Mouse (Mus musculus) CH12.LX (cell line): Measurements from ENCODE around the gene Xntrpc. TPM values are rescaled to one million over a fixed set of nuclear protein-coding genes. Genes with fewer than 3 reads are reported as not detected.

Experiments used
- DNase-seq: peaks from one replicate; pipeline ENCODE4 v3.0.0-alpha.2; 2013; ENCODE audit errors: extremely low read depth
- H3K27ac ChIP-seq: 2 replicates; pipeline ENCODE4 v1.5.1; 2012; ENCODE audit warnings: low read depth, mild to moderate bottlenecking, control low read depth, moderate library complexity; ENCODE audit not compliant: insufficient read depth
- H3K27me3 ChIP-seq: replicated peaks from 2 replicates; pipeline ENCODE3; 2012; ENCODE audit warnings: inconsistent platforms
- H3K36me3 ChIP-seq, 2 experiments: replicated peaks in 1 of 2; 2 replicates each; pipeline versions ENCODE3 to v1.6.1; 2012; ENCODE audit warnings: inconsistent platforms in 1 of 2, low read length in 1 of 2, mild to moderate bottlenecking in 1 of 2, mixed read lengths in 1 of 2, moderate library complexity in 1 of 2; ENCODE audit not compliant: control insufficient read depth in 1 of 2, insufficient read depth in 1 of 2
- H3K4me1 ChIP-seq, 2 experiments: 2 replicates each; pipeline ENCODE4 v1.6.1; 2012; ENCODE audit warnings: inconsistent platforms in 1 of 2, moderate library complexity in 1 of 2; ENCODE audit not compliant: insufficient read depth in 2 of 2, control insufficient read depth in 1 of 2
- H3K4me2 ChIP-seq: 2 replicates; pipeline ENCODE4 v1.6.1; 2012; ENCODE audit warnings: low read depth, mild to moderate bottlenecking, control low read depth; ENCODE audit not compliant: poor library complexity, insufficient read depth, severe bottlenecking
- H3K4me3 ChIP-seq, 3 experiments: fragments of 150-350 bp in 1 of 3; sonication (generic) in 1 of 3; replicated peaks in 1 of 3; 2 replicates each; pipeline versions ENCODE3 to v1.5.1; 2011 to 2012; ENCODE audit warnings: low read depth in 2 of 3, low read length in 2 of 3, mild to moderate bottlenecking in 2 of 3, moderate library complexity in 2 of 3, control low read depth in 1 of 3, improper control_type of control experiment in 1 of 3, inconsistent platforms in 1 of 3, mixed read lengths in 1 of 3; ENCODE audit not compliant: poor library complexity in 1 of 3
- H3K79me2 ChIP-seq: replicated peaks from 2 replicates; pipeline ENCODE4 v1.6.1; 2012; ENCODE audit warnings: mild to moderate bottlenecking, moderate library complexity; ENCODE audit not compliant: control insufficient read depth, poor library complexity, insufficient read depth, severe bottlenecking; ENCODE audit errors: extremely low read depth
- H3K9ac ChIP-seq: 2 replicates; pipeline ENCODE4 v1.6.1; 2012; ENCODE audit warnings: low read depth, mild to moderate bottlenecking, control low read depth, moderate library complexity; ENCODE audit not compliant: insufficient read depth
- H3K9me3 ChIP-seq: replicated peaks from 2 replicates; pipeline ENCODE3; 2012; ENCODE audit warnings: low read length, inconsistent platforms, mixed read lengths
- BHLHE40 ChIP-seq: IDR thresholded peaks from 2 replicates; pipeline ENCODE4 v1.6.1; 2011; ENCODE audit warnings: mild to moderate bottlenecking, low read depth, low read length, improper control_type of control experiment
- CHD1 ChIP-seq: IDR thresholded peaks from 2 replicates; pipeline ENCODE4 v1.6.1; 2012; ENCODE audit warnings: low read depth, low read length, improper control_type of control experiment, inconsistent platforms
- CTCF ChIP-seq, 2 experiments: IDR thresholded peaks in 1 of 2; conservative IDR thresholded peaks in 1 of 2; 2 replicates each; pipeline ENCODE4 v1.5.1; 2011 to 2012; ENCODE audit warnings: low read depth in 2 of 2, low read length in 2 of 2, improper control_type of control experiment in 1 of 2, inconsistent platforms in 1 of 2, mild to moderate bottlenecking in 1 of 2, moderate library complexity in 1 of 2
- E2F4 ChIP-seq: IDR thresholded peaks from 2 replicates; pipeline ENCODE4 v1.6.1; 2011; ENCODE audit warnings: low read depth, low read length, improper control_type of control experiment; ENCODE audit not compliant: insufficient replicate concordance
- ELF1 ChIP-seq: IDR thresholded peaks from 2 replicates; pipeline ENCODE4 v1.6.1; 2014; ENCODE audit warnings: low read depth, mild to moderate bottlenecking, inconsistent platforms, low read length, improper control_type of control experiment
- GABPA ChIP-seq: IDR thresholded peaks from 2 replicates; pipeline ENCODE4 v1.6.1; 2012; ENCODE audit warnings: low read depth, low read length, improper control_type of control experiment, inconsistent platforms; ENCODE audit not compliant: insufficient replicate concordance
- HCFC1 ChIP-seq: IDR thresholded peaks from 2 replicates; pipeline ENCODE4 v1.6.1; 2012; ENCODE audit warnings: low read depth, mild to moderate bottlenecking, inconsistent platforms, low read length, improper control_type of control experiment
- JUND ChIP-seq: conservative IDR thresholded peaks from 2 replicates; pipeline ENCODE4 v1.6.1; 2011; ENCODE audit warnings: low read depth, low read length, improper control_type of control experiment
- MXI1 ChIP-seq: IDR thresholded peaks from 2 replicates; pipeline ENCODE4 v1.6.1; 2011; ENCODE audit warnings: mild to moderate bottlenecking, low read depth, low read length, improper control_type of control experiment
- MYC ChIP-seq: IDR thresholded peaks from 2 replicates; pipeline ENCODE4 v1.6.1; 2011; ENCODE audit warnings: low read depth, mild to moderate bottlenecking, improper control_type of control experiment, low read length
- PAX5 ChIP-seq: IDR thresholded peaks from 2 replicates; pipeline ENCODE4 v1.6.1; 2012; ENCODE audit warnings: low read length, inconsistent platforms, mixed read lengths
- POLR2AphosphoS2 ChIP-seq: IDR thresholded peaks from 2 replicates; pipeline ENCODE4 v1.6.1; 2011; ENCODE audit warnings: low read depth, low read length, improper control_type of control experiment
- RAD21 ChIP-seq: IDR thresholded peaks from 2 replicates; pipeline ENCODE4 v1.6.1; 2011; ENCODE audit warnings: low read depth, mild to moderate bottlenecking, low read length, improper control_type of control experiment, moderate library complexity
- SMC3 ChIP-seq: IDR thresholded peaks from 2 replicates; pipeline ENCODE4 v1.6.1; 2011; ENCODE audit warnings: low read depth, low read length, improper control_type of control experiment
- USF1 ChIP-seq: IDR thresholded peaks from 2 replicates; pipeline ENCODE4 v1.6.1; 2014; ENCODE audit warnings: low read depth, mild to moderate bottlenecking, inconsistent platforms, low read length, improper control_type of control experiment
- ZMIZ1 ChIP-seq: IDR thresholded peaks from 2 replicates; pipeline ENCODE4 v1.6.1; 2012; ENCODE audit warnings: low read depth, mild to moderate bottlenecking, inconsistent platforms, low read length, improper control_type of control experiment
- dilution Hi-C: fragments of 300-500 bp; cut with MboI; formaldehyde crosslinking; loops from 2 replicates; pipeline ENCODE4 v1.14.3; 2020; ENCODE audit warnings: low sequenced_read_pairs; ENCODE audit not compliant: extremely low pct_unique_long_range_greater_than_20kb, extremely low pct_ligation_motif_present
- in situ Hi-C: fragments of 300-500 bp; cut with MboI; formaldehyde crosslinking; loops from 3 replicates; pipeline ENCODE4 v1.14.3; 2019; ENCODE audit warnings: low sequenced_read_pairs, low pct_ligation_motif_present, low pct_unique_long_range_greater_than_20kb, mixed read lengths
- polyA plus RNA-seq: library from polyadenylated mRNA; unstranded; fragments of >175 nt; gene quantifications from 2 replicates; pipeline ENCODE4 v1.2.1, GENCODE M21; 2012; ENCODE audit warnings: low read depth; ENCODE audit not compliant: insufficient read length
- total RNA-seq, 2 experiments: library from RNA; depleted of rRNA; stranded (reverse); fragments of 300-350 nt in 1 of 2; fragments of >200 nt in 1 of 2; gene quantifications; 2 replicates each; pipeline ENCODE4 v1.2.3; 2012 to 2014

Xntrpc gene
- total and polyA plus RNA-seq, 3 experiments = 0.64 to 1.9 (median 1.7) TPM

DNA sequence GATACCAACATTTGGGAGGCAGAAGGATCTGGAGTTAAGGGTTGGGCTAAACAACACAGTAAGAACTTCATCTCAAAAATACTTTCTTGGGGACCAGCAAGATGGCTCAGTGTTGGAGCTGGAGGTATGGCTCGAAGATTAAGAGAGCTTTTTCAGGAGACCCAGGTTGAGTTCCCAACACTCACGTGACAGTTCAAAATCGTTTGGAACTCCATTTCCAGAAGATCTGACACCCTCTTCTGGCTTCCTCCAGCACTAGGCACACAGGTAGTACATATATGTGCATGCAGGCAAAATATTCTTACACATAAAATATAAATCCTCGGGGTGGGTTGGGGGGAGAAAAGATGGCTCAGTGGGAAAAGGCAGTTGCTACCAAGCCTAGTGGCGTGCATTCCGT lies 850 bp downstream of the Xntrpc start:
- dilution Hi-C loops (no loop called here), in situ Hi-C loops (loop anchor here (10.0 kb wide), 1 partner anchor 402 kb away; the partner anchor contains the start of gene Clpb)

GRCm38 (mm10) chr7:102076714-102077296 lies 11.3 kb downstream of the Xntrpc start:
- no peaks in the 10 kb centered on the region for H3K4me1 ChIP-seq
- no peak overlapping the region for H3K4me3 ChIP-seq
- no peaks in the 10 kb centered on the region for H3K9me3 ChIP-seq
- no peak overlapping the region for H3K4me2 ChIP-seq
- H3K27me3 ChIP-seq = no peaks in the 10 kb centered on the region
- dilution Hi-C loops (no loop called here), in situ Hi-C loops (no loop called here)
- no peak for TF ChIP-seq CHD1
- no peak for TF ChIP-seq MXI1
- no peak for TF ChIP-seq JUND
- TF ChIP-seq SMC3 = peak; percentile 47
- TF ChIP-seq MYC = peak; percentile 96
- TF ChIP-seq RAD21 = peak; percentile 54
- no peak for TF ChIP-seq USF1
- no peak for TF ChIP-seq GABPA
- TF ChIP-seq CTCF (conservative IDR thresholded peaks at IDR 0.05 in 1 of 2, IDR thresholded peaks at IDR 0.05 in 1 of 2; ENCODE audit: low read depth in 2 of 2, low read length in 2 of 2) = peak; percentile 35 to 76; a peak in 2 of 4 replicates
- no peak for TF ChIP-seq PAX5
- peaks cover 67 to 84% of the 10 kb centered on the region in 2 experiments for H3K36me3 ChIP-seq
- H3K79me2 ChIP-seq = no peaks in the 10 kb centered on the region
- no peak overlapping the region for H3K9ac ChIP-seq
- peak; percentile 57 for DNase-seq
- no peak overlapping the region for H3K27ac ChIP-seq

More for the DNA sequence above, 850 bp downstream of the Xntrpc start:
- H3K4me1 ChIP-seq = peaks cover 9 to 45% of the 10 kb centered on the region in 2 experiments
- no peak for DNase-seq
- no peaks in the 10 kb centered on the region for H3K9me3 ChIP-seq
- H3K4me3 ChIP-seq = peak overlapping the region; percentile 56 to 83 (median 81)
- TF ChIP-seq GABPA = no peak
- TF ChIP-seq BHLHE40 = peak; percentile 77
- TF ChIP-seq E2F4 = no peak
- TF ChIP-seq MYC = no peak
- H3K79me2 ChIP-seq = peaks cover 44% of the 10 kb centered on the region
- peak overlapping the region; percentile 70 for H3K9ac ChIP-seq
- peaks cover 5 to 18% of the 10 kb centered on the region in 2 experiments for H3K36me3 ChIP-seq
- no peaks in the 10 kb centered on the region for H3K27me3 ChIP-seq
- H3K4me2 ChIP-seq = peak overlapping the region; percentile 97
- H3K27ac ChIP-seq = no peak overlapping the region

- Histone ChIP-seq H3K27me3 (no peaks in the 10 kb centered on the region), H3K4me3 (no peak overlapping the region), H3K9me3 (no peaks in the 10 kb centered on the region), H3K9ac (no peak overlapping the region)
- TF ChIP-seq ELF1 (no peak), SMC3 (peak; percentile 50), HCFC1 (no peak), POLR2AphosphoS2 (no peak), RAD21 (peak; percentile 77), USF1 (no peak), CTCF (conservative IDR thresholded peaks at IDR 0.05 in 1 of 2, IDR thresholded peaks at IDR 0.05 in 1 of 2; ENCODE audit: low read depth in 2 of 2, low read length in 2 of 2) (peak; percentile 76 to 79), MXI1 (no peak), BHLHE40 (no peak), ZMIZ1 (no peak)
- TF ChIP-seq, all 38 proteins: peak for 3
- Histone ChIP-seq H3K36me3 (peaks cover 72 to 84% of the 10 kb centered on the region in 2 experiments), H3K4me1 (0 out of 4 replicates have a peak, but pooled peaks cover 0 to 2% of the 10 kb centered on the region in 2 experiments), H3K4me2 (no peak overlapping the region), H3K27ac (no peak overlapping the region), H3K79me2 (no peaks in the 10 kb centered on the region)
- in situ Hi-C loops (no loop called here), dilution Hi-C loops (no loop called here)
- peak; percentile 44 for DNase-seq
Observed at GRCm38 (mm10) chr7:102078517-102078916, 13.0 kb downstream of the Xntrpc start.
